Mouse (Mus musculus) heart, adult 8-10 months (tissue): ENCODE data around the gene Tulp3. TPM values are rescaled to one million over a fixed set of nuclear protein-coding genes. Genes with fewer than 3 reads are reported as not detected.
A peak's percentile ranks its signal among the peaks of the same experiment; 100 is the strongest.
"Not testable (repeated sequence)": the region's sequence is repeated elsewhere in the genome, so short reads cannot be mapped to it uniquely, and the experiment has no call there.

Source experiments
- DNase-seq: peaks from one replicate; pipeline ENCODE4 v3.0.0; 2022; ENCODE audit warnings: low spot score
- total RNA-seq, 4 experiments: library from RNA; stranded (reverse); gene quantifications; 2 replicates each; pipeline ENCODE4 v1.2.4; 2022

The Tulp3 gene
- 1 to 10 TPM; 6.6 to 9.9 (median 7.8) TPM for total RNA-seq

DNA sequence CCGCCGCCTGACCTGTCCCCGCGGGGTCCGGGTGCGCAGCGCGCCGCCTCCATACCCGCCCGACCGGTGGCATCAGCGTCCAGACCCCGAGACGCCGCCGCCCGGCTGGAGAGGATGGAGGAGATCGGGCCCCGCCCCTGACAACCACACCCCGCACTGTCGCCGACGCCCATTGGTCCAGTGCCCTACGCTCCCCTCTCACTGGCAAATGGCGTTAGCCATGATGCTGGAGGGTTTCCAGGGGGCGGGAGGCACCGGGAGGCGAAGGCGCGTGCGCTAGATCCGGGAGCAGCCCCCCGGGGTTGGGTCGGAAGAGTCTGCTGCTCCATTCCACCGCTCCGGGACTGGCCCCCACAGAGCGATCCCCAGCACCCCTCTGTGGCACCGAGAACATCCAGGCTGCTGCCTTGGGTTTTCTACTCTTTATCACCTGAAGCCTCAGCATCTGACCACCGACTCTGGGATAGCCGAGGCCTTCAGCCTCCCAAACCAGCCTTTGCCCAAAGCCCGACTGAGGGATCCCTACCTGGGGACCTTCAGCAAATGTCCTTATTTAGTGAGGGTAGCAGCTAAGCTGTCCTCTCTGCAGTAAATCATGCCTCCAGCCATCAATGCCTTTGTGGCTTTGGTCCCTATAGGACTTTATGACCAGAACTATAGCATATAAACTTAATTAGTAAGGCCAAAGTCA, at the start of gene Tulp3:
Gene Tulp3, minus strand, starts transcription at position 126 of the 691 bp plus-strand sequence.
- DNase-seq: peak; percentile 94

DNA sequence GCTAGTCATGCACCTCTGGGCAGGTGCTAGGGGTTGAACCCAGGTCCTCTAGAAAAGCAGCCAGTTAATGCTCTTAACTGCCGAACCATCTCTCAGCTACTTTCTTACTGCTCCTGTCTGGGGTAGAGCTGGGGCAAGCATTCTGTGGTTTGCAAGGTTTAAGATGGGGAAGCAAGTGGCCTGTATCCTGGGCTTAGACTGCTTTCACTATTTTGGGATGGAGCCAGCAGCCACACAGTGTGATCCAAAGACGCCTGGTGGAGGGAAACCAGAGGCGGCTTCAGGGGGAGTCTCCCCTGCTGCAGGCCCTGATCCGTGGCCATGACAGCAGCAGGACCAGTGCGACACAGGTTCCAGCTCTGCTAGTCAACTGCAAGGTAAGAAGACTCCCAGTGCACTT, 49.1 kb upstream of the Tulp3 start:
- no peak for DNase-seq

DNA sequence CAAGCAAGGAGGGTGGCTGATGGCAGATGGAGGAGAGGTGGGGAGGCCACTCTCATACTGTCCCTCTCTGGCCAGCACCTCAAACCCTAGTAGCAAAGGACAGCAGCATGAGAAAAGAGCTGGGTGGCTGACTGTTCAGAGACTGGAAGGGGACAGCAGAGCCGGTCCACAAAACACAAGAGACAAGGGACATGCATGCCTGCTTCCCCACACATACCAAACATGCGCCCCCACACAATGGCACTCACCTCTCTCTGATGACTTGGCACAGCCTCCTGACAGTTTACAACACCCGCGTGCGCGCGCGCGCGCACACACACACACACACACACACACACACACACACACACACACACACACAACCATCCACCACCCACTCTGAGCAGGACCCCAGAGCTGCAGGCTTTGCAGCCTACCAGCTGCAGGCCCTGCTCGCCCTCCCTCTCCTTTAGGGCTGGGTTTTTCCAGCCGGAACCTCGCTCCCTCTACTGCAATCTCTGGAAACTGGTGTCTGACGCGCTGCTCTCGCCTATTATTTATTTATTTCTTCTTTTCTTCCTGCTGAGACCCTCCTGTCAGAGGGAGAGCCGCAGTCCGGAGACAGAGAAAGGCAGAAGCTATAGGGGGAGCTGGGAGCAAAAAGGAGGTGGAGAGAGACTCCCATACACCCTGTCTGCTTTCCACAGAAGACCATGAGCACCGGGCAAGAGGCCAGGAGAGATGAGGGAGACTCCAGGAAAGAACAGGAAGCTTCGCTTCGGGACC, 44.0 kb upstream of the Tulp3 start:
- DNase-seq: no peak

DNA sequence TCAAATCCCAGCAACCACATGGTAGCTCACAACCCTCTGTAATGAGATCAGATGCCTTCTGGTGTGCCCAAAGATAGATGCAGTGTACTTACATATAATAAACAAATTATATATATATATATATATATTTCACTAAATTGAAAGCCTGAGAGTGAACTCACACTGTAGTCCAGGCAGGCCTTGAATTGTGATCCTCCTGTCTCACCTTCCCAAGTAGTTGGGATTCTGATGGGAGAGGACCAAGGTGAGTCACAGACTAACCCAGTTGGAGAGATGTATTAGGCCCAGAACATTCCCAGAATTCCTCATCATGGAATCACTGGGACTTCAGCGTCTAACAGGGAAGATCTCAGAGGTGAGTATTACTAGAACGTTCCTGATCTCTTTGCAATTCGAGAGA, 43.3 kb upstream of the Tulp3 start, which contains the start of gene Nrip2:
Gene Nrip2, plus strand, starts transcription at position 301 of the 400 bp plus-strand sequence.
- no peak for DNase-seq

DNA sequence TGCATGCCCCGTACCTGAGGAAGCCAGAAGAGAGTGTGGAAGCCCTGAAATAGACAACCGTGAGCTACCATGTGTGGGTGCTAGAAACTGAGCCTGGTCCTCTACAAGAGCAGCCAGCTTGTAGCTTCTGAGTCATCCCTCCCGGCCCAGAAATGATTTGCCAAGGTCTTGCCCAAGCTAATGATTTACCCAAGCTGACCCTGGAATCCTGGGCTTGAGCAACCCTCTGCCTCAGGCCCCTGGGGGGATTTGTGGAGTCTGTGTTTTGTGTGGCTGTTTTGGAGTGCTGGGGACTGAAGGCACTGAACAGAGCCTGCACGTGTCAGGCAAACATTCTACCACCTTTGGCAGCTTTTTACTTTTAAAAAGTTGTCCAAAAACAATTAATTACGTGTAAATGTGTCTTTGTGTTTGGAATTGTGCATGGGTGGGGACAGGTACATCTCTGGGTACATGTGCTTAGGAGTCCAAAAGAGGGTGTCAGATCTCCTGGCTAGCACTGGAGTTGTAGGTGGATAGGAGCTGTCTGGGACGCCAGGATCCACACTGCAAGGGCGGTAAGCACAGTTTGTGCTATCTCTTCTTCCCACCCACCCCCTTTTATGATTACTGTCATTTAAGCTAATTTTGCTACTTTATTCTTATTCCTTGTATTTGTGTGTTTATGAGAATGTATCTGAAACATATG, 42.1 kb upstream of the Tulp3 start:
- no peak for DNase-seq

DNA sequence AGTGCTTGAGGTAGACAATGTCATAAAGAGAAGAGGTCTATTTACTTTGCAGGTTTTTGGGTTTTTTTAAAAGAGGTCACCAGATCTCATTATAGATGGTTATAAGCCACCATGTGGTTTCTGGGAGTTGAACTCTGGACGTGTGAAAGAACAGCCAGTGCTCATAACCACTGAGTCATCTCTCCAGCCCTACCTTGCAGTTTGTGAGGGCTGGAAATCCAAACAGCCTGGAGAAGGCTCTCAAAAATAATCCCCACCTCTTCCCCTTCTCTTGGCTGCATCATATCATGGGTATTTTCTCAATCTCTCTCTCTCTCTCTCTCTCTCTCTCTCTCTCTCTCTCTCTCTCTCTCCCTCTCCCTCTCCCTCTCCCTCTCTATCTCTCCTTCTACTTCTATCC, 35.0 kb upstream of the Tulp3 start:
- DNase-seq: no peak

DNA sequence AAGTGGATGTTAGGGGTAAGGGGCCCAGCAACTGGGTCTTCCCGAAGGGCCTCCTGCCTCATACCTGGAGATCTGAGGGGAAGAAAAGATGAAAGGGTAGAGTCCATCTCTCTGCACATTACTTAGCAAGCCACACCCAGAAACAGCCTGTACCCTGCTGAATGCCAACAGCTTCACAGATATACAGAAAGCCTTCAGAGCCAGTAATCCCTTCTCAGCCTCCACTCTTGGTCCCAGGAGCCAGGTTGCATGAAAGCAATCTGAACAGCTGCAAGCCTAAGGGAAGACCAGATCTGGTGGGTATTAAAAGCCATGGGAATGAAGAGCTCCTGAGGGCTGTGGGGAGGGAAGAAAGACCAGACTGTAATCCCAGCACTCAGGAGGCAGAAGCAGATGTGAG, 33.5 kb upstream of the Tulp3 start:
- no peak for DNase-seq

DNA sequence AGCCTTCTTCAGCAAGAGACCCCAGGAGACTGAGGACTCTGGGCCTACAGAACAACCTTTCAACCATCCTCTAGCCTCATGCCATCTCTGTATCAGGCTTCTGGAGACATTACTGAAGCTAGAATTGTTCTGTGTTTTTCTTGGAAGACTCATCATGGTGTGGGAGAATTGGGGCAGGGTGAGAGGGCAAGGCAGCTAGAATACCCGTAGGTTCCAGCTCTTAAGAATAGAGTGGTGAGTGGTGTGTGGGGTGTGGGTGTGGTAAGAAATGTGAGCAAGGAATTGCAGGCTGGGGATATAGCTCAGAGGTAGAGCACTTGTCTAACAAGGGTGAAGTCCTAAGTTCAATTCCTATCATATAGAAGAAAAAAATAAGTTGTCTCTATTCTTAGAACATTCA, 29.4 kb upstream of the Tulp3 start:
- DNase-seq: no peak

DNA sequence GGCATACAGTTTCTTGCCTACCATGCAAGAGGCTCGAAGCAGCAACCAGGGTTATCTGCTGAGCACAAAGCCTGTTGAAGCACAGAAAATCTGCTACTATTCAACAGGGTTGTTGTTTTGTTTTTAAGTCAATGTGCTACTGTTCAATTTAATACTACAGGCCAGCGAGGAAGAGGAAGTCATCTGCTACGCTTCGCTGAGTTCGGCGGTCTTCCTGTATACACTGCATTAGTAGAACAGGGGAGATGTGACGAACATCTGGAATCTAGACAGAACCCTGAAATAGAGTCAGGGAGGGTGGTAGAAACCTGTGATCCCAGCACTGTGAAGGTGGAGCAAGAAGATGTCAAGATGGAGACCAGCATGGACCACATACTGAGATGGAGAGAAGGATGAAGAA, 28.1 kb upstream of the Tulp3 start:
- DNase-seq: no peak

DNA sequence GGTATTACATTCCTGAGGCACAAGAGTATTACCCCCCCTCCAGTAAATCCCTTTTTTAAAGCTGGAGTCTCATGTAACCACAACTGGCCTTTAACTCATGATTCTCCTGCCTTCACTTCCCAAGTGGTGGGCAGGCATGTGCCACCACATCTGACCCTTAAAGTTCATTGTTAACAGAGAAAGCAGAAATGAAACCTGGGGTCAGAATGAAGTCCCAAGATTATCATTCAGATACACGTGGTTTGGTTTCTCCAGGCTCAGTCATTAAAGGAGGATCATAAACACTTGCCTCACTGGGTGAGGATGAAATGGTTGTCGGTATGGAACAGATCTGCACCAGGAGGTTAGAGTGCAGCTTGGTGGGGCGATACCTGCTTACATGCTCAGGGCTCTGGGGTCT, 25.6 kb upstream of the Tulp3 start:
- DNase-seq: no peak

DNA sequence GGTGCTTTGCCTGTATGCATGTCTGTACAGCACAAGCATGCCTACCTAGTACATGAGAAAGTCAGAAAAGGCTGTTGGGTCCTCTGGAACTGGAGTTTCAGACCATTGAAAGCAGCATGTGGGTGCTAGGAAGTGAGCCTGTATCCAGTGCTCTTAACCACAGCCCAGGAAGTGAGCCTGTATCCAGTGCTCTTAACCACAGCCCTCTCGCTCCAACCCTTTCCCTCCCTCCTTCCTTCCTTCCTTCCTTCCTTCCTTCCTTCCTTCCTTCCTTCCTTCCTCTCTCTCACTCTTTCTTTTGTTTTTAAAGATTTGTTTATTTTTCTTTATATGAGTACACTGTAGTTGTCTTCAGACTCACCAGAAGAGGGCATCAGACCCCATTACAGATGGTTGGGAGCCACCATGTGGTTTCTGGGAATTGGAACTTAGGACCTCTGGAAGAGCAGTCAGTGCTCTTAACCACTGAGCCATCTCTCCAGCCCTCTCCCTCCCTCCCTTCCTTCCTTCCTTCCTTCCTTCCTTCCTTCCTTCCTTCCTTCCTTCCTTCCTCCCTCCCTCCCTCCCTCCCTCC, 25.0 kb upstream of the Tulp3 start:
- DNase-seq: not testable (repeated sequence)

DNA sequence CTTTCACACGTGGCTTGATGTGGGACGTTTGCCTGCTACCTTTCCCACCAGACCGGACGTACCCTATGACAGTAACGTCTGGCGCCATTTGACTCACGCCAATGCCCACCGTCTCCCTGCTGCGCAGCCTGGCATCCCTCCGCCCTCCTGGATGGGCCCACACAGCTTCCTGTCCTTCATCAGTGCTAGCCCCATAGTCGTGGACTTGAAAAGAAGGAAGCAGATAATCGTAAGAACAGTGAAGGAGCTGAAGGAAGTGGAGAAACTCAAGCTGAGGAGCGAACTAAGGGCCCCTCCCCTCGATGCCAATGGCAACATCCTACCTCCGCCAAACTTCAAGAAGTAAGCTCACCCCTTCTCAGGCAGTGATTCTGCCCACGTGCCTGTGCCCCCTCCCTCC, 24.0 kb upstream of the Tulp3 start:
- DNase-seq: no peak

DNA sequence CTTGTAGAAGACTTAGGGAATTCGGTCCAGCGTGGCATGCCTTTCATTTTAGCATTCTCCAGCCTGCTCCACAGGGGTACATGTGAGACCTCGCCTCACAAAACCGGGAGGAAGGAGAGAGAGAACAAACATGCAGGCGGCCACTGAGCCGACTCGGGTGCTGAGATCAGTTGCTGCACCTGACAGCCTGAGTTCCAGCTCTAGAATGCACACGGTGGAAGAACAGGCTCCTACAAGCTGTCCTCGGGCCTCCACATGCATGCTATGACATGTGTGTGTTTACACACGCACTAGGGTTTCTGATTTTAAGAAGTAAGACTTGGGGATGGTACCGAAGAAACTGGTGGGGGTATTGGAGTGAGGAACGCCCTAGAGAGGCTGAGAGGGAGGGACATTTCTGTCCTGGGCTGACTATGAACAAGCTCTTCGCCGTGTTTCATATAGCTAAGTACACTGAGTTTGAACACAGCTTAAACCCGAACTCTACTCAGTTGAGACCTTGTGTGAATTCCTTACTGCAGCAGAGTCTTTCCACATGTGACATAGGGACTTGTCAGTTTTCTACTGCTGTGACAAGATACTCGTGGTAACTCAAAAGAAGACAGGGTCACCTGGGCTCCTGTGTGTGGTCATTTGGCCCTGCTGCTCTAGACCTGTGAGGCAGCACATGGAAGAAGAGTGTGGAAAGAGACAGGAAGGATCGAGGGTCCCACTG, 20.9 kb upstream of the Tulp3 start:
- DNase-seq: no peak

DNA sequence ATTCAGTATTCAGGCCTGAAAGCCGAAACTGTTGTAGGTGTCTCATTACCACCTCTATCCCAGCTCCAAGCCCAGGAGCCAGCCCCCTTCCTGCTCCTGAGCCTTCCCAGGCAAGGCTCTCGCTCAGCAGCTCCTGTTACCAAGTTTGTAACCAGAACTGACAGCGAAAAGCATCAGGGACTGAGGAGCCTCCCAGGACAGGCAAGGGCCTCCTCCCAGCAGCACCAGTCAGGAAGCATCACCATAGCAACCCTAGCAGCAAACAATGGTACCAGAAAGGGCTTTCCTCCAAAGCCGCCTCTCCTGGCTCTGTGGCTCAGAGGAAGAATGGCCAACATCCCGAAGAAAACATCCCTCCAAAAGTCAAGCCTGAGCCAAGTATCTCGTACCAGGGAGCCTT, 19.5 kb upstream of the Tulp3 start, which contains the start of the genes Tex52 and Gm44596:
Gene Tex52, plus strand, starts transcription at position 265 of the 400 bp plus-strand sequence.
Gene Gm44596, plus strand, starts transcription at position 312 of the 400 bp plus-strand sequence.
- peak; percentile 48 for DNase-seq

DNA sequence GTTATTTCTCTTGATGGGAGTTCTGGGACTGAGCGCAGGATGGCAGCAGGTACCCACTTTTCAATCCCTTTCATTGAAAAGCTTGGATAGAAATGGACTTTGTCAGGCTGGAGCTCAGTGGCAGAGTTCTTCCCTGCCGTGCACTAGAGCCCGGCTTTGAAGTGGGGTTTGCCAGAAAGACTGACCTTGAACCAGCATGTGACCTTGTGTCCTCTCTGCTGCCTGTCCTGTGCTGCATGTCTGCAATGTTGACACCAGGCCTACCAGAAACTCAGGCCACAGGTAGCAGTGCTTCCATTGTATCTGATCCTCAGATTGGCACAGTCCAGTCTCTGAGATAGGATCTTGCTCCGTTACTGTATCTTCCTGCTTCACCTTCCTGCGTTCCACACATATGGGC, 14.4 kb upstream of the Tulp3 start:
- DNase-seq: no peak

DNA sequence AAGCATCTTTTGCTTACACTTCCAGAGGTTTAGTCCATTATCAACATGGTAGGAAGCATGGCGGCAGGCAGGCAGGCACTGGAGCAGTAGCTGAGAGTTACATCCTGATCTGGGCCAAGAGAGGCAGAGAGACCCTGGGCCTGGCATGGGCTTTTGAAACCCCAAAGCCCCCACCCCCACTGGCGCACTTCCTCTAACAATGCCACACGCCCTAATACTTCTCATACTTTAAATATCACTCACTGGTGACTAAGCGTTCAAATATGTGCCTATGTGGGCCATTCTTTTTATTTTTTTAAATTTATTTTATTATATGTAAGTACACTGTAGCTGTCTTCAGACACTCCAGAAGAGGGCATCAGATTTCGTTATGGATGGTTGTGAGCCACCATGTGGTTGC, 10.8 kb upstream of the Tulp3 start:
- DNase-seq: no peak

DNA sequence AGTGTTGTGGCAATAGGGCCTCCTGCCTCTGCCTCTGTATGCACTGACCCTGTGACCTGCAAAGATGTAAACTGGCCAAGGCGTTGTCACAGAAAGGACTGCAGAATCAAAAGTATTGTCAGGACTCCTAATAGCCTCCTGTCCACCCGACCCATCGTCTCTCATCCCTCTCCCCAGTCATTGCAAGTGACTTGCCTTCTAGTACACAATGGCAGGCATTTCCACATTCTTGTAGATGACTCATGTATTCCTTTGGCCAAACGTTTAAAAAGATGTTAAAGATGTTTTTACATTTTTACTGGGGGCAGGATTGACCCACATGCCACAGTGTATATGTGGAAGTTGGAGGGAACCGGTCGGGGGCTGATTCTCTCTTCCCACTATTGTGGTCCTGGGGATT, 9.1 kb upstream of the Tulp3 start:
- no peak for DNase-seq

DNA sequence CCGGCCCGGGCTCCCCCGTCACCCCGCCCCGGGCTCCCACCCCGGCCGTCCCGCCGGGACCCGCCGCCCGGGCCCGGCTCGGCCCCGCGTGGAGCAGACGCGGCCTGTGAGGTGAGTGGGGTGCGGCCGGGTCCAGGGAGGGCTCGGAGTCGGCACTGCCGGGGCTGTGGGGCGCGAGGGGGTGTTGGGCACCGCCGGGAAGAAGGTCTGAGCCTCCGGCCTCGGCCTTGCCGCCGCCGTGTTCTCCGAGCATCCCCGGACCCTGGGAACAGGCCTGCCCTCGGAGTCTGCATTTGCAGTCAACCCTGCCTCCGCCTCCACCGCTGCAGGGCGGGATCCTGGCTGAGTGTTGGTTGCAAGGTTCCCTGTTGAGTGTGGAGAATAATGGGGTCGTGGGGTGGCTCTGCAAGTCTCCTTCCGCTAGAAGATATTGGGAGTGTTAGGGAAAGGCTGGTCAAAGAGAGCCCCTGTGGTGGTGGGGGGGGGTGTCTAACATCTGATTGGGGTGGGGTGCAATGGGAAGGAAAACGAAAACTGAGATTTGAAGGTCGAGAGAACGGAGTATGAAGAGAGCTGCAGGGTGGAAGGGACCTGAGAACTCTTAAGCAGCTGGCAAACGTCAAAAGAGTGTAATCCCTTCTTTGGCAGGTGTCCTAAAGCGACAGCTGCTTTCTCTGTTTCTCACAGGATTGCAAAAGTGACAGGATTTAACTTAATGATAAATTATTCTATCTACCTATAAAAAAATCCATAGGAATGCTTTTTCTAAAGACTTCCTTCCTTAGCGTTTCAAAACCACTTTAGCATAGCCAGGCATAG, 7.6 kb upstream of the Tulp3 start:
- no peak for DNase-seq

DNA sequence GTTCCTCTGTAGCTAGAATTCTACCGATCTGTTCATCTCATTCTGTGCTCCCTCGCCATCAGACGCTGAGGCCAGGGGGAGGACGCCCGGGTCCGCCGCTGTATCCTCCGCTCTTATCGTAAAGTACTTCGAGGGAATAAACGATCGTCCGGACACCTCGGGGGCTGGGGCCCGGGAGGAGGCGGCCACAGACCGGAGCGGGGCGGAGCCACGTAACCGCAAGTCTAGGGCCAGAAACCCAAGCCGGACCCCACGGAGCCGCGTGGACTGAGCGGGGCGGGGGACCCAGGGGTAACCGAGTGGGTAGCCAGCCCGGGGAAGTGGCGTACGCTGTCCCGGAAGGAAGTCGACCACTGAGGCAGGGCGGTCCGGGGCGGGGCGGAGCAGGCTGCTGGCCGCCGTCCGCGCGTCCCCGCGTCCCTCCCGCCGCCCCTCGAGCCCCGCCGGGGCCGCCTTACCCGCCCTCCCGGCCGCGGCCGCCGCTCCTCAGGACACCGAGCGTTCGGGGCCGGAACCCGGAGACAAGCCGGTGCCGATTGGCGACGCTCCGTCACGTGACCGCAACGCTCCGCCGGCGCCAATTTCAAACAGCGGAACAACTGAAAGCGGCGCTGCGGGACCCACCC, 6.8 kb upstream of the Tulp3 start, which contains the start of the genes Rhno1 and Foxm1:
Gene Rhno1, minus strand, starts transcription at position 531 of the 626 bp plus-strand sequence.
Gene Foxm1, plus strand, starts transcription at position 587 of the 626 bp plus-strand sequence.
- DNase-seq: peak; percentile 74

DNA sequence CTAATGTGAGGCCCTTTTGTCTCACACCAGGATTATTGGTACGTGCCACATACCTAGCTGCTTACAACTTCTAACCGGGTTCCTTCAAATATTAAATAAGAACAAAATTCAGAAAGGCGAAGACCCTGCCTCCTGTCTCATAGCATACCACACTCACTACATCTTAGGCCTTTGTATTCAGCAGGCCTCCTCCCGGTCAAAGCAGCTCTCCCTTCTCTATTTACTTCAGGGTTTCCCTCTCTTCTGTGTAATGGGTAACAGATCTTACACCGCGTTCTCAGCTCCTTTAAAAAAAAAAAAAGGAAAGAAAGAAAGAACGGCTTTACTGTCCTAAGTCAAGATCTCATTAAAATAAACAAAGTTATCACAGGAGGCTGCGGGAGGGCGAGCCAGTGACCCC, 6.2 kb upstream of the Tulp3 start:
- DNase-seq: no peak
